Mouse (Mus musculus) cerebellum, adult 2 months (tissue): ENCODE data around the gene Lrrc30. TPM values are rescaled to one million over a fixed set of nuclear protein-coding genes. Genes with fewer than 3 reads are reported as not detected.

Experiments used
- DNase-seq, 2 experiments: peaks; one replicate each; pipeline ENCODE4 v3.0.0; 2021
- H3K27ac ChIP-seq: fragments of 200-500 bp; 2 replicates; pipeline ENCODE4 v1.5.1; 2012; ENCODE audit warnings: low read length, control low read depth, inconsistent platforms; ENCODE audit not compliant: insufficient read depth
- H3K27me3 ChIP-seq: fragments of 200-500 bp; 2 replicates; pipeline ENCODE4 v1.6.1; 2012; ENCODE audit warnings: inconsistent platforms, mild to moderate bottlenecking, low read length, moderate library complexity; ENCODE audit not compliant: control insufficient read depth, insufficient read depth
- H3K4me1 ChIP-seq: fragments of 200-500 bp; 2 replicates; pipeline ENCODE4 v1.6.1; 2011; ENCODE audit warnings: low read length; ENCODE audit not compliant: control insufficient read depth, insufficient read depth
- H3K4me3 ChIP-seq: fragments of 200-500 bp; replicated peaks from 2 replicates; pipeline ENCODE3; 2011; ENCODE audit warnings: mild to moderate bottlenecking, low read depth, low read length, control low read depth; ENCODE audit not compliant: insufficient read depth
- CTCF ChIP-seq: fragments of 200-500 bp; IDR thresholded peaks from 2 replicates; pipeline ENCODE4 v1.5.1; 2011; ENCODE audit warnings: low read depth, mild to moderate bottlenecking, control low read depth, low read length, moderate library complexity, borderline replicate concordance; ENCODE audit not compliant: insufficient read depth
- POLR2A ChIP-seq: fragments of 200-500 bp; IDR thresholded peaks from 2 replicates; pipeline ENCODE4 v1.6.1; 2011; ENCODE audit warnings: low read length, control low read depth, borderline replicate concordance; ENCODE audit not compliant: insufficient read depth
- WGBS: fragments of 180-500 bp; shearing (Covaris S2); methylation state at CpG from one replicate; pipeline ENCODE4 v1.1.7; 2018; 5-methylcytosine and 5-hydroxymethylcytosine counted together
- polyA plus RNA-seq: library from polyadenylated mRNA; depleted of rRNA; stranded (reverse); fragments of >200 nt; gene quantifications from 2 replicates; pipeline ENCODE4 v1.2.3, GENCODE M21; 2012

Gene Lrrc30
- polyA plus RNA-seq, 1 experiment: not detected

DNA sequence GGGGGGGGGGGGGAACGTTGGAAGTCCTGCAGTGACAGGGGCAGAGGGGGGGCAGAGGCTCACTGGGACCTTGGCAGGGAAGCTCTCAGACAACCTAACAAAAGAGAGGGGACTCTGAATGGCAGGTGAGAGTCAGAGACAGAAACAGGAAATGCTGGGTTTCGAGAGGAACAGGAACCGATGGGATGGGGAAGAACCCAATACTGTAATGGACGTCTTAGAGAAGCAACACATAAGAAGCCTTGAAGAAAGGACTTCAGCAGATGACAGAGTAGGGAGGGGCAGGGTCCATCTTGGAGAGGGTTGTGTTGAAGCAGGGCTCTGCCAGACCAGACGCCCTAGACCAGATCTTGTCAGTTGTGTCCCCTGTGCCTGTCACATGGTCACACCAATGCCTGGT is 18.1 kb downstream of the Lrrc30 start:
- no peak overlapping the region for H3K4me3 ChIP-seq
- H3K4me1 ChIP-seq: peaks cover 3% of the 10 kb centered on the region; the same call in 1 of the 2 replicates
- no peak overlapping the region for H3K27ac ChIP-seq
- H3K27me3 ChIP-seq: no peaks in the 10 kb centered on the region
- no peak for TF ChIP-seq CTCF
- no peak for TF ChIP-seq POLR2A
- 77% methylated on average over 5 of the region's 5 CpGs for WGBS
- no peak for DNase-seq

DNA sequence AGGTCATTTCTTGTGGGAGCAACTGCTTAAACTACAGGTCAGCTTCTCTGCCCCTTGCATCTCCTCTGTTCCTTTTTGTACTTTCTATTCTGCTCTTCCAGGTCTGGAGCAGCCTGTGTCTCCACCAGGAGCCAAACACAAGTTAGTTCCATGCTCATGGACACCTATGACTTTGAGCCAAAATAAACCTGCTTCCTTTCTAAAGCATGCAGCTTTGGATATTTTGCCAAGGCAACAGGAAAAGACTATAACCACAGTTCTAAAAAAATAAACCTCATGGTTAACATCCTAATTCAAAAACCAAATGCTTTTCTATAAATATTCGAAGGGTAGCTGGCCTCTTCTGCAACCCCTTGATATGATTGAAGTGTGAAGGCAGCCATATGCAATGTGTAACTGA is 19.9 kb downstream of the Lrrc30 start:
- no peak overlapping the region for H3K27ac ChIP-seq
- peaks cover 3% of the 10 kb centered on the region; the same call in 1 of the 2 replicates for H3K4me1 ChIP-seq
- TF ChIP-seq CTCF (no peak), POLR2A (no peak)
- DNase-seq: no peak
- no peaks in the 10 kb centered on the region for H3K27me3 ChIP-seq
- WGBS: 63% methylated on average over 1 of the region's 1 CpGs
- no peak overlapping the region for H3K4me3 ChIP-seq

DNA sequence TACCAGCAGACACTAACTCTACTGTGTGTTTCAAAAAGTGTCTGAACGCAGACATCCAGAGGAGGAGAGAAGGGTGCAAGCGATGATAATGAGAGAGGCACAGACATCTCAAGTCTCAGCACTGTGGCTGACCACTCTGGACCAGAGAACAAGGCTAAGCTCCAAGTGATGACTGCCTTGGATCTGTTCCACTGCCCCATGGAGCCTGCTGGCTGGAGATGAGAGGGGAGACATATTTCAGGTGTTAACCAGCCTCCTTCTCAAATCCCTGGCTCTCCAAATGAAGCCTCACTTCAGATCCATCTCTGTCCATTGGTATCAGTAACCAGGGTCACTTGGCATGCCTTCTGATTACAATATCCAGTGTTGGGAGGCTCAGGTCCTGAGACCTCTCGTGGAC is 20.4 kb downstream of the Lrrc30 start:
- peak in 1 of 2 experiments; percentile 7 for DNase-seq
- H3K27ac ChIP-seq: no peak overlapping the region
- peaks cover 3% of the 10 kb centered on the region; the same call in 1 of the 2 replicates for H3K4me1 ChIP-seq
- no peak for TF ChIP-seq POLR2A
- TF ChIP-seq CTCF: no peak
- 71% methylated on average over 3 of the region's 3 CpGs for WGBS
- no peak overlapping the region for H3K4me3 ChIP-seq
- H3K27me3 ChIP-seq: no peaks in the 10 kb centered on the region

DNA sequence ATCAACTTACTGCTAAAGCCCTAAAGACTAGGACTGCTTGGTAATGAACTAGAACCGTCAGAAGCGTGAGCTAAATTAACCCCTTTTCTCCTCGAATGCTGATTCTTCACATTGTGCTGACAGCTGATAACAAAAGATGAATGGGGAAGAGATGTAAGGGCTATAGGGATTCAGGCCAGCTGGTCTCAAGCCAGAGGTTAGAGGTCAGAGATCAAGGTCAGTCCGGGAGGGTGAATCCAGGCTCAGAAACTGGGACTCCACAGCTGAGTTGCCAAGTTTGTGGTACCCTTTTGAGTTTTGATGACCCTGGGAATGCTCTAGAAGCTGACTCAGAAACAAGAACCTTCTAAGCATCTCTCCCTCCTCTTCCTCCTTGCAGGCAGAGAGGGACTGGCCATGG is 28.1 kb downstream of the Lrrc30 start:
- Histone ChIP-seq H3K4me1 (no peaks in the 10 kb centered on the region), H3K4me3 (no peak overlapping the region), H3K27me3 (no peaks in the 10 kb centered on the region), H3K27ac (no peak overlapping the region)
- TF ChIP-seq POLR2A (no peak), CTCF (no peak)
- 56% methylated on average over 4 of the region's 4 CpGs for WGBS
- DNase-seq: no peak

DNA sequence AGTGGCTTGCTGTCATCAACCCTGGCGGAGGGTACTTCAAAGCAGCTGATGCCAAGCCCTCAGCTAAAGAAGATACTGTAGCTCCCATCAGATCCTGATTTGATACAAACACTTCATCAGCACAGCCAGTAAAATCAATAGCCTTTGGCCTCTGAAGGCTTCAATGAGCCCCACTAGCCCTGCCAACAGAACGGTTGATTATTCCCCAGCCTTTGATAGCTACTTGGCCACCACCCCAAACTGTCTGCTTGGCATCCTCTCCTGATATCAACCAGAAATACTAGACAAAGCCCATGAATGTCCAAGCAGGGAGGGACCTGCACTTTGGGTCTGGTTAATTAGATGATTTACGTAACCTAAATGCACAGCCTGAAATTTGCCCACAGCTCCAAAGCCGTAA is 30.0 kb downstream of the Lrrc30 start:
- Histone ChIP-seq H3K27ac (no peak overlapping the region), H3K27me3 (no peaks in the 10 kb centered on the region), H3K4me3 (no peak overlapping the region), H3K4me1 (no peaks in the 10 kb centered on the region)
- TF ChIP-seq CTCF: no peak
- TF ChIP-seq POLR2A: no peak
- DNase-seq: no peak
- 56% methylated on average over 4 of the region's 4 CpGs for WGBS

DNA sequence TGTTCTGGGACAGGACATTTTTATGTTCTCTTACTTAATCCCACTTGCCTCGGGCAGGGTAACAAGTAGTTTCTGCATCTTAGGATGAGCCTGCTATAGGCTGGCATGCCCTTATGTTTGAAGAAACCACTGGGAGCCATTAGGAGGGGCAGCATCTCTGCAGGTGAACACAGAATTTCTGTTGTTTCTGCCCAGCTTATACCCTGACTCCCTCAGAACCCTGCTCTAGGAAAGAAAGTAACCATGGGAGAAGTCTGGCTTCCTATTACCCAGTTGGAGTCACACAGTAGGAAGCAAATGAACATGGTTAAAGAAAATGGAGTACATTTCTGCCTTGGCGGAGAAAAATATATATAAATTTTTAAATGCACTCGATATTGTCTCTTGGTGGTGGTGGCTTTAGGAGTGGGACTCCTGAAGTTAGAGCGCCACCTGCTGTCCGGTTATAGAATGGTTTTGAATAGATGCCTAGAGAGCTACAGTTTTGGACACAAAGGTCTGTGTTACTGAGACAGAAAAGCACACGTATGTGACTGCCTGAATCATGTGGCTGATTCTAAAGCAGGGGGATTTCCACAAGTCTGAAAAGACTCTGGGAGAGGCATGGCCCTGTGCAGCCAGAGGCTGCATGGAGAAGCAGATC is 47.5 kb downstream of the Lrrc30 start:
- WGBS: 11% methylated on average over 6 of the region's 6 CpGs
- H3K27me3 ChIP-seq: no peaks in the 10 kb centered on the region; the same call in 1 of the 2 replicates

DNA sequence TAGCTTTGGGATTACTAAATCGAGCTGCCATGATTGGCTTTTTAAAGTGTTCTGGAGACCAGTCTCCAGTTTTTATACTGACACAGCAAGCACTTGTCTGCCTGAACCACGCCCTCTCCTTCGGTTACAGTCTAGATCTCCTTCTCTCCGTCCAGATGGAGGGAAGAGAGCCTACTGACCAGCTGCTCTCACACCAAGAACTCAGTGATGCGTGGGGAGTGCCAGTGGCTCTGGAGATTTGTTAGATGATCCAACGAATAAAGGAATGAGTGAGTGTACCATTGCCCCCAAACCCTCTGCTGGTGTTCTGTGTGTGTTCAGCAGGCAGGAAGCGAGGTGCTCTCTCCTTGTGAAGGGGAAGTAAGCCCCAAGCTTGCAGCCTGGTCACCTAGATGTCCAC is 48.0 kb downstream of the Lrrc30 start:
- no peak for TF ChIP-seq POLR2A
- TF ChIP-seq CTCF: no peak
- no peak overlapping the region for H3K4me3 ChIP-seq
- no peak for DNase-seq
- no peaks in the 10 kb centered on the region; the same call in 1 of the 2 replicates for H3K27me3 ChIP-seq
- no peaks in the 10 kb centered on the region for H3K4me1 ChIP-seq
- H3K27ac ChIP-seq: no peak overlapping the region
- WGBS: 23% methylated on average over 7 of the region's 7 CpGs

More for the DNA sequence above, 47.5 kb downstream of the Lrrc30 start:
- no peak overlapping the region for H3K27ac ChIP-seq
- peak; percentile 59 to 67 for DNase-seq
- no peaks in the 10 kb centered on the region for H3K4me1 ChIP-seq
- no peak overlapping the region for H3K4me3 ChIP-seq
- TF ChIP-seq POLR2A (no peak), CTCF (peak; percentile 59)

DNA sequence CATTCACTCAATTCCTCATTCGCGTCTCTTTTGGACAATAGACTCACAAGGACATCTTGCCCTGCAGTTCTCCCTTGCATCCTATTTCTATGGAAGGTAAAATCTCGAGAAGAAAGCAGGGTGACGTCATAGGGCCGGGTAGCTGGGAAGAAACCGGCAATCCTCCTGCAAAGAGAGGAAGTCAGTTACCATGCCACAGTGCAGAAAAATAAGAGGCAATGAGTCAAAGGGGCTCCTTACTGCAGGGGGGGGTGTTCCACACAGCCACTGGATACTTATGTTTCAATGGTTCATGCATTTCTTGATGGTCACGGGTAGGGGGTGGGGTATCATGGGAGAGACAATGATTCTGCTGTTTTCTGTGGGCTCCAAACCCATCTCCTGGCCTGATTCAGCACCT is 49.1 kb downstream of the Lrrc30 start:
- TF ChIP-seq POLR2A (no peak), CTCF (no peak)
- no peaks in the 10 kb centered on the region; the same call in 1 of the 2 replicates for H3K27me3 ChIP-seq
- 83% methylated on average over 7 of the region's 7 CpGs for WGBS
- H3K4me3 ChIP-seq: no peak overlapping the region
- no peak overlapping the region for H3K27ac ChIP-seq
- H3K4me1 ChIP-seq: no peaks in the 10 kb centered on the region
- no peak for DNase-seq
